Mouse (Mus musculus) c-Kit-positive CD71-positive TER-119-negative erythroid progenitor cells, embryonic 14.5 days (primary cell): ENCODE data around the gene Olfr292.

Source experiments
- DNase-seq: peaks from one replicate; pipeline ENCODE4 v3.0.0-alpha.2; 2013; ENCODE audit warnings: low read depth

Olfr292 gene

GRCm38 (mm10) chr7:86688030-86688429 lies at the start of gene Olfr292:
Gene Olfr292, plus strand, starts transcription at chr7:86688330.
- DNase-seq = no peak

DNA sequence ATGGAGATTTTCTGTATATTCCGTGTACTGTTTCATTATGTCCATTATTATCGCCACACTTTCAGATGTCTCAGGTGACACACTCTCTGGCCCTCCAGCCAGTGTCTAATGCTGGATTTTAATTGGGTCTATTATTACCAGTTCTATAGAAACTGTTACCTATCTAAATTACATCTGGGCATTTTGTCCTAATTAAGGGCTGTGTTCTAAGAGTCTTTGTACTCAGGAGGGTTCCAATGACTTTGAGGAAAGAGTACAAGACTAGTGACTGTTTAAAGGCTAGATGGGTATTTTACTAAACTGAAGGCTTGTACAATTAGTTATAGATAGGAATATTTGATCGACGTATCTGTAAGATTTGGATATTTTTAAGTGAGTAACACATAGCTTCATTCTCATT lies 39.4 kb upstream of the Olfr292 start, which contains the start of gene Olfr293:
Gene Olfr293, plus strand, starts transcription at position 301 of the 400 bp plus-strand sequence.
- DNase-seq = no peak

DNA sequence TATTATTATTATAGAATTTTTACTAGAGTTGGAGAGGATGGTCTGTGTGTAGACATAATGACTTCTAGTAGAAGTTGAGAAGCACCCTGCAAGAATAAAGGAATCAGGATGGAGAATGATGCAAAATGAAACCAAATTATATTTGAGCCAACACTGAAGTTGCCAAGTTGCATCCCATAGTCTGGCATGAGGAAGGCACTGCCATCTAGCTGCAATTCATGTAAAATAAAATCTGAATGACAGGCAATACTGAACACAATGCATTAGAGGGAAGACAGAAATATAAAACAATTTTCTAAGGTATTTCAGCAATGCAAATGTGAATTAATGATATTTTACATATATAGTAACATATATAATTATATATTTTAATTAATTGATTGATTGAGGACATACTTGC lies 36.9 kb downstream of the Olfr292 start:
- DNase-seq = no peak
